ENCODE assay signal across 9 mouse cellular contexts in genomic region chr1:135194335-135194734, GRCm38 (mm10). TPM values are rescaled to one million over a fixed set of nuclear protein-coding genes. Genes with fewer than 3 reads are reported as not detected.
"Had no signal": no experiment of that assay in that cellular context is flagged by ENCODE, and none has a peak within 500 bp of the region (broad histone marks: within the 10 kb centered on the region; RNA-seq: fewer than 3 reads in every experiment).

No protein-coding gene starts in this region.

RNA-seq across cellular contexts. Expression of gene Gpr37l1, which starts 26.9 kb away (rescaled TPM):
- total RNA-seq: megakaryocyte, adult 5-6 weeks had no signal
- polyA plus RNA-seq: limb, embryonic 12.5 days; limb, embryonic 15.5 days; liver, embryonic 11.5 days; liver, postnatal 0 days; lung, embryonic 14.5 days; macrophage; midbrain, embryonic 12.5 days; testis, adult 2 months had no signal
